Comparison of ENCODE assay signal across 19 mouse cellular contexts in genomic region chr11:33547386-33547785, GRCm38 (mm10). TPM values are rescaled to one million over a fixed set of nuclear protein-coding genes. Genes with fewer than 3 reads are reported as not detected.
DNase-seq lines count a peak whose midpoint lies in the region; ATAC-seq and TF ChIP-seq lines count a peak whose summit lies in the region.
"Had no signal": no experiment of that assay in that cellular context is flagged by ENCODE, and none has a peak within 500 bp of the region (broad histone marks: within the 10 kb centered on the region; RNA-seq: fewer than 3 reads in every experiment).

No protein-coding gene starts in this region.

- no peaks in the 10 kb centered on the region for H3K4me1 ChIP-seq in lung, embryonic 14.5 days (ENCODE audit: insufficient read depth)
- H3K4me1 ChIP-seq in lung, adult 2 months (ENCODE audit: control insufficient read depth, insufficient read depth, low read length): no peaks in the 10 kb centered on the region
- no peaks in the 10 kb centered on the region for H3K4me1 ChIP-seq in lung, postnatal 0 days (ENCODE audit: insufficient read depth, low read depth, low read length)
- no peaks in the 10 kb centered on the region for H3K4me1 ChIP-seq in neural tube, embryonic 15.5 days
- H3K4me1 ChIP-seq: forebrain, embryonic 13.5 days; hindbrain, embryonic 10.5 days; liver, embryonic 13.5 days; neural tube, embryonic 12.5 days had no signal

- no peak for TF ChIP-seq POLR2A in lung, adult 2 months (IDR thresholded peaks at IDR 0.05; ENCODE audit: borderline replicate concordance, extremely low read depth, low read depth, low read length)

- no peak overlapping the region for H3K4me3 ChIP-seq in lung, embryonic 14.5 days (ENCODE audit: low read depth, low read length)
- no peak overlapping the region for H3K4me3 ChIP-seq in lung, adult 2 months (replicated peaks; ENCODE audit: extremely low read depth, low read depth, low read length)
- H3K4me3 ChIP-seq in lung, postnatal 0 days (ENCODE audit: low read depth, low read length): no peak overlapping the region
- H3K4me3 ChIP-seq in neural tube, embryonic 15.5 days (replicated peaks): no peak overlapping the region
- H3K4me3 ChIP-seq: forebrain, embryonic 13.5 days; hindbrain, embryonic 10.5 days; liver, embryonic 13.5 days; neural tube, embryonic 12.5 days had no signal

- intact Hi-C loops in heart, postnatal 14 days (cut with DNase I): no loop called here

- no peak for TF ChIP-seq EP300 in lung, postnatal 0 days (IDR thresholded peaks at IDR 0.05)

- 53% methylated on average over 2 of the region's 2 CpGs for WGBS in lung, embryonic 14.5 days
- 30% methylated on average over 2 of the region's 2 CpGs for WGBS in lung, adult 2 months
- WGBS in lung, postnatal 0 days: 30% methylated on average over 2 of the region's 2 CpGs
- WGBS in neural tube, embryonic 15.5 days: 75% methylated on average over 2 of the region's 2 CpGs

- H3K27me3 ChIP-seq in lung, embryonic 14.5 days (ENCODE audit: insufficient read depth, low read length): no peaks in the 10 kb centered on the region
- no peaks in the 10 kb centered on the region for H3K27me3 ChIP-seq in lung, postnatal 0 days (replicated peaks; ENCODE audit: insufficient read depth, low read length)
- no peaks in the 10 kb centered on the region for H3K27me3 ChIP-seq in neural tube, embryonic 15.5 days (replicated peaks)
- H3K27me3 ChIP-seq: forebrain, embryonic 13.5 days; liver, embryonic 13.5 days; neural tube, embryonic 12.5 days had no signal

- peak; percentile 64 to 69 for DNase-seq in cerebellum, postnatal 10 days
- DNase-seq in cerebellum, adult 9-10 months: no peak
- DNase-seq in heart, postnatal 14 days: peak; percentile 28 to 50
- no peak for DNase-seq in heart, adult 8-10 months (ENCODE audit: low spot score)
- peak; percentile 77 for DNase-seq in lung, embryonic 14.5 days
- DNase-seq in lung, adult 2 months: no peak
- peak; percentile 18 for DNase-seq in lung, postnatal 0 days (ENCODE audit: low spot score)
- DNase-seq: liver, embryonic 13.5 days; thymus, postnatal 14 days had no signal

- H3K36me3 ChIP-seq in lung, embryonic 14.5 days (ENCODE audit: insufficient read depth): no peaks in the 10 kb centered on the region
- H3K36me3 ChIP-seq in lung, postnatal 0 days (ENCODE audit: insufficient read depth, low read length): no peaks in the 10 kb centered on the region
- H3K36me3 ChIP-seq in neural tube, embryonic 15.5 days: no peaks in the 10 kb centered on the region
- H3K36me3 ChIP-seq: hindbrain, embryonic 10.5 days; liver, embryonic 13.5 days; neural tube, embryonic 12.5 days had no signal

- H3K9ac ChIP-seq in lung, embryonic 14.5 days: no peak overlapping the region
- H3K9ac ChIP-seq in lung, postnatal 0 days (replicated peaks; ENCODE audit: low read depth): no peak overlapping the region
- no peak overlapping the region for H3K9ac ChIP-seq in neural tube, embryonic 15.5 days (replicated peaks)
- H3K9ac ChIP-seq: forebrain, embryonic 13.5 days; liver, embryonic 13.5 days; neural tube, embryonic 12.5 days had no signal

- no peak overlapping the region for H3K4me2 ChIP-seq in lung, embryonic 14.5 days
- H3K4me2 ChIP-seq in lung, postnatal 0 days (replicated peaks; ENCODE audit: low read depth, low read length): no peak overlapping the region
- no peak overlapping the region for H3K4me2 ChIP-seq in neural tube, embryonic 15.5 days
- H3K4me2 ChIP-seq: forebrain, embryonic 13.5 days; liver, embryonic 13.5 days; neural tube, embryonic 12.5 days had no signal

- H3K9me3 ChIP-seq in lung, embryonic 14.5 days (ENCODE audit: low read depth, low read length): no peaks in the 10 kb centered on the region
- no peaks in the 10 kb centered on the region for H3K9me3 ChIP-seq in lung, postnatal 0 days (ENCODE audit: low read length)
- no peaks in the 10 kb centered on the region for H3K9me3 ChIP-seq in neural tube, embryonic 15.5 days (replicated peaks)
- H3K9me3 ChIP-seq: forebrain, embryonic 13.5 days; hindbrain, embryonic 10.5 days; liver, embryonic 13.5 days; neural tube, embryonic 12.5 days had no signal

- no peak for TF ChIP-seq CTCF in lung, embryonic 14.5 days (IDR thresholded peaks at IDR 0.05; ENCODE audit: low read depth)
- TF ChIP-seq CTCF in lung, adult 2 months (IDR thresholded peaks at IDR 0.05; ENCODE audit: insufficient read depth, low read length): no peak
- TF ChIP-seq CTCF in lung, postnatal 0 days (IDR thresholded peaks at IDR 0.05): no peak

- no peak for ATAC-seq in lung, embryonic 14.5 days (ENCODE audit: insufficient read depth)
- no peak for ATAC-seq in lung, postnatal 0 days
- ATAC-seq in neural tube, embryonic 15.5 days (ENCODE audit: low FRiP score): no peak
- ATAC-seq: forebrain, embryonic 13.5 days had no signal

- H3K27ac ChIP-seq in lung, embryonic 14.5 days (ENCODE audit: low read depth): no peak overlapping the region
- no peak overlapping the region for H3K27ac ChIP-seq in lung, postnatal 0 days (ENCODE audit: low read length)
- H3K27ac ChIP-seq in neural tube, embryonic 15.5 days (replicated peaks): no peak overlapping the region
- H3K27ac ChIP-seq: forebrain, embryonic 13.5 days; hindbrain, embryonic 10.5 days; liver, embryonic 13.5 days; neural tube, embryonic 12.5 days had no signal

RNA-seq across cellular contexts. Expression of gene Gabrp, which starts 31.4 kb away (rescaled TPM):
- under 1 TPM in 1 of 2 experiments, not detected in 1; 0.48 TPM for total RNA-seq in heart, postnatal 14 days (2021)
- total RNA-seq in heart, adult 8-10 months (2022): under 1 TPM in 1 of 4 experiments, not detected in 3; 0.23 TPM
- polyA plus RNA-seq in lung, embryonic 14.5 days (2014; fragmentation: Nextera tagmentation; extraction: Ambion mirVana): not detected in 2 replicates
- 28.2 and 43.7 TPM in 2 replicates for polyA plus RNA-seq in lung, adult 2 months (2012; rRNA removed)
- 6.0 and 8.3 TPM in 2 replicates for polyA plus RNA-seq in lung, postnatal 0 days (2015; fragmentation: Nextera tagmentation; extraction: Ambion mirVana)
- 0.14 TPM in 1 of 2 replicates, not detected in the other for polyA plus RNA-seq in neural tube, embryonic 15.5 days (2015; fragmentation: Nextera tagmentation; extraction: Ambion mirVana)
- total RNA-seq: left cerebral cortex, adult 18-20 months; megakaryocyte progenitor cell, adult 5-6 weeks had no signal
- polyA plus RNA-seq: C2C12; forebrain, embryonic 13.5 days; intestine, embryonic 14.5 days; stomach, embryonic 14.5 days had no signal

RNA-seq across cellular contexts. Expression of gene Ranbp17, which starts 33.8 kb away (rescaled TPM):
- total RNA-seq in heart, postnatal 14 days (2021): 1 to 10 TPM; 1.1 to 1.6 TPM
- under 1 TPM; 0.19 to 0.66 (median 0.36) TPM for total RNA-seq in heart, adult 8-10 months (2022)
- 6.5 and 6.9 TPM in 2 replicates for polyA plus RNA-seq in lung, embryonic 14.5 days (2014; fragmentation: Nextera tagmentation; extraction: Ambion mirVana)
- 0.33 and 0.70 TPM in 2 replicates for polyA plus RNA-seq in lung, adult 2 months (2012; rRNA removed)
- polyA plus RNA-seq in lung, postnatal 0 days (2015; fragmentation: Nextera tagmentation; extraction: Ambion mirVana): 2.2 and 2.5 TPM in 2 replicates
- 9.0 and 9.4 TPM in 2 replicates for polyA plus RNA-seq in neural tube, embryonic 15.5 days (2015; fragmentation: Nextera tagmentation; extraction: Ambion mirVana)
- polyA plus RNA-seq: C2C12 had no signal

RNA-seq across cellular contexts. Expression of gene D130052B06Rik, which starts 51.7 kb away (rescaled TPM):
- total RNA-seq in heart, postnatal 14 days (2021): not detected
- not detected for total RNA-seq in heart, adult 8-10 months (2022)
- polyA plus RNA-seq in lung, embryonic 14.5 days (2014; fragmentation: Nextera tagmentation; extraction: Ambion mirVana): not detected in 2 replicates
- not detected in 2 replicates for polyA plus RNA-seq in lung, adult 2 months (2012; rRNA removed)
- not detected in 2 replicates for polyA plus RNA-seq in lung, postnatal 0 days (2015; fragmentation: Nextera tagmentation; extraction: Ambion mirVana)
- 0.09 and 0.13 TPM in 2 replicates for polyA plus RNA-seq in neural tube, embryonic 15.5 days (2015; fragmentation: Nextera tagmentation; extraction: Ambion mirVana)
- total RNA-seq: left cerebral cortex, adult 18-20 months; megakaryocyte progenitor cell, adult 5-6 weeks had no signal
- polyA plus RNA-seq: C2C12; forebrain, embryonic 13.5 days; intestine, embryonic 14.5 days; large intestine, adult 2 months; liver, embryonic 13.5 days; stomach, embryonic 14.5 days had no signal

Comparison
In these comparisons a context has a peak if more than half of its experiments do, and no peak if none do; other contexts are left out.
1. DNase-seq: peak in cerebellum, postnatal 10 days (2 of 2), heart, postnatal 14 days (2 of 2), lung, embryonic 14.5 days (single experiment) and lung, postnatal 0 days (single experiment); none in cerebellum, adult 9-10 months (single experiment), heart, adult 8-10 months (single experiment) and lung, adult 2 months (single experiment).